Mouse (Mus musculus): ENCODE data around the gene Gm20219. TPM values are rescaled to one million over a fixed set of nuclear protein-coding genes. Genes with fewer than 3 reads are reported as not detected.
"Not testable (repeated sequence)": the region's sequence is repeated elsewhere in the genome, so short reads cannot be mapped to it uniquely, and the experiment has no call there.

Gm20219 gene
- polyA plus RNA-seq, 1 experiment from 2014 or later, result 1.3 TPM

GRCm38 (mm10) chr17:56507161-56508068, 46.8 kb downstream of the Gm20219 start:
- H3K36me3 ChIP-seq (replicated peaks), result no peaks in the 10 kb centered on the region
- peaks cover 50% of the 10 kb centered on the region for H3K27me3 ChIP-seq (ENCODE audit: poor library complexity, severe bottlenecking)
- WGBS, result under 1% methylated on average over 42 of the region's 42 CpGs
- peak overlapping the region; percentile 71 for H3K4me3 ChIP-seq
- peaks cover 26% of the 10 kb centered on the region for H3K9me3 ChIP-seq
- peak; percentile 95 for DNase-seq (ENCODE audit: extremely low spot score, low spot score)
- peaks cover 63% of the 10 kb centered on the region for H3K4me1 ChIP-seq
- peak overlapping the region; percentile 97 for H3K27ac ChIP-seq

- Histone ChIP-seq H3K4me1 (peaks cover 62% of the 10 kb centered on the region), H3K4me3 (peak overlapping the region; percentile 71), H3K27ac (peak overlapping the region; percentile 97), H3K9me3 (peaks cover 18% of the 10 kb centered on the region; the same call in 1 of the 2 replicates), H3K27me3 (ENCODE audit: poor library complexity, severe bottlenecking) (peaks cover 42% of the 10 kb centered on the region), H3K36me3 (replicated peaks) (no peaks in the 10 kb centered on the region)
- DNase-seq (ENCODE audit: extremely low spot score, low spot score), result no peak
- WGBS, result 55% methylated on average over 15 of the region's 15 CpGs
These were observed 47.6 kb downstream of the Gm20219 start for GRCm38 (mm10) chr17:56506417-56507065.

- Histone ChIP-seq H3K4me1 (peaks cover 50% of the 10 kb centered on the region), H3K36me3 (replicated peaks) (no peaks in the 10 kb centered on the region), H3K27me3 (ENCODE audit: poor library complexity, severe bottlenecking) (peaks cover 30% of the 10 kb centered on the region), H3K9me3 (peaks cover 17% of the 10 kb centered on the region; the same call in 1 of the 2 replicates), H3K4me3 (no peak overlapping the region), H3K27ac (no peak overlapping the region)
- no peak for DNase-seq (ENCODE audit: extremely low spot score, low spot score)
- 83% methylated on average over 10 of the region's 10 CpGs for WGBS
These were observed 48.8 kb downstream of the Gm20219 start for GRCm38 (mm10) chr17:56505401-56505800.

GRCm38 (mm10) chr17:56502526-56502925, 51.7 kb downstream of the Gm20219 start:
- 48% methylated on average over 9 of the region's 9 CpGs for WGBS
- Histone ChIP-seq H3K4me1 (peaks cover 22% of the 10 kb centered on the region), H3K27me3 (ENCODE audit: poor library complexity, severe bottlenecking) (peaks cover 7% of the 10 kb centered on the region; the same call in 1 of the 2 replicates), H3K4me3 (no peak overlapping the region), H3K9me3 (peaks cover 21% of the 10 kb centered on the region; the same call in 1 of the 2 replicates), H3K27ac (0 out of 2 replicates have a peak overlapping the region, but pooled peaks have one; percentile 15), H3K36me3 (replicated peaks) (no peaks in the 10 kb centered on the region)
- DNase-seq (ENCODE audit: extremely low spot score, low spot score), result no peak

GRCm38 (mm10) chr17:56501635-56502400, 52.4 kb downstream of the Gm20219 start:
- not testable (repeated sequence) for DNase-seq (ENCODE audit: extremely low spot score, low spot score); H3K27ac ChIP-seq; H3K36me3 ChIP-seq (replicated peaks); H3K4me3 ChIP-seq; H3K27me3 ChIP-seq (ENCODE audit: poor library complexity, severe bottlenecking)
- H3K4me1 ChIP-seq, result peaks cover 14% of the 10 kb centered on the region
- WGBS, result 63% methylated on average over 2 of the region's 2 CpGs
- H3K9me3 ChIP-seq, result peaks cover 27% of the 10 kb centered on the region

Other genes starting within 250 kb of the Gm20219 start
- gene Kdm4b, start 228.3 kb downstream of the Gm20219 start, polyA plus RNA-seq (2016; fragmentation: Nextera tagmentation; extraction: Ambion mirVana), result 35.9 and 39.6 TPM in 2 replicates
- 80.3 and 91.5 TPM in 2 replicates for gene Ptprs, start 77.9 kb downstream of the Gm20219 start, polyA plus RNA-seq (2016; fragmentation: Nextera tagmentation; extraction: Ambion mirVana)
- not detected in 2 replicates for gene Znrf4, start 42.0 kb downstream of the Gm20219 start, polyA plus RNA-seq (2016; fragmentation: Nextera tagmentation; extraction: Ambion mirVana)
- gene Safb2, start 30.2 kb upstream of the Gm20219 start, polyA plus RNA-seq (2016; fragmentation: Nextera tagmentation; extraction: Ambion mirVana), result 84.0 and 85.7 TPM in 2 replicates
- gene Safb, start 30.4 kb upstream of the Gm20219 start, polyA plus RNA-seq (2016; fragmentation: Nextera tagmentation; extraction: Ambion mirVana), result 160 and 172 TPM in 2 replicates
- 192 and 193 TPM in 2 replicates for gene 2410015M20Rik, start 55.4 kb upstream of the Gm20219 start, polyA plus RNA-seq (2016; fragmentation: Nextera tagmentation; extraction: Ambion mirVana)
- 1,518 and 1,601 TPM in 2 replicates for gene Rpl36, start 59.0 kb upstream of the Gm20219 start, polyA plus RNA-seq (2016; fragmentation: Nextera tagmentation; extraction: Ambion mirVana)
- gene Lonp1, start 72.5 kb upstream of the Gm20219 start, polyA plus RNA-seq (2016; fragmentation: Nextera tagmentation; extraction: Ambion mirVana), result 61.8 and 62.3 TPM in 2 replicates
- gene Catsperd, start 73.8 kb upstream of the Gm20219 start, polyA plus RNA-seq (2016; fragmentation: Nextera tagmentation; extraction: Ambion mirVana), result 0.53 and 0.81 TPM in 2 replicates
- gene Ranbp3, start 118.9 kb upstream of the Gm20219 start, polyA plus RNA-seq (2016; fragmentation: Nextera tagmentation; extraction: Ambion mirVana), result 144 and 147 TPM in 2 replicates
- gene Ndufa11, start 163.4 kb upstream of the Gm20219 start, polyA plus RNA-seq (2016; fragmentation: Nextera tagmentation; extraction: Ambion mirVana), result 366 and 374 TPM in 2 replicates
- 11.1 and 12.2 TPM in 2 replicates for gene Vmac, start 163.6 kb upstream of the Gm20219 start, polyA plus RNA-seq (2016; fragmentation: Nextera tagmentation; extraction: Ambion mirVana)
- 3.2 and 3.5 TPM in 2 replicates for gene Nrtn, start 203.1 kb upstream of the Gm20219 start, polyA plus RNA-seq (2016; fragmentation: Nextera tagmentation; extraction: Ambion mirVana)
- gene Dus3l, start 210.4 kb upstream of the Gm20219 start, polyA plus RNA-seq (2016; fragmentation: Nextera tagmentation; extraction: Ambion mirVana), result 46.0 and 46.2 TPM in 2 replicates
- 1.8 and 1.9 TPM in 2 replicates for gene Prr22, start 215.9 kb upstream of the Gm20219 start, polyA plus RNA-seq (2016; fragmentation: Nextera tagmentation; extraction: Ambion mirVana)